Mouse (Mus musculus) embryo, embryonic 9.5 days (tissue): ENCODE results near the gene Birc2.

Experiments
- DNase-seq: peaks from one replicate; pipeline ENCODE4 v3.0.0-alpha.2; 2017; ENCODE audit errors: extremely low spot score

Gene Birc2

DNA sequence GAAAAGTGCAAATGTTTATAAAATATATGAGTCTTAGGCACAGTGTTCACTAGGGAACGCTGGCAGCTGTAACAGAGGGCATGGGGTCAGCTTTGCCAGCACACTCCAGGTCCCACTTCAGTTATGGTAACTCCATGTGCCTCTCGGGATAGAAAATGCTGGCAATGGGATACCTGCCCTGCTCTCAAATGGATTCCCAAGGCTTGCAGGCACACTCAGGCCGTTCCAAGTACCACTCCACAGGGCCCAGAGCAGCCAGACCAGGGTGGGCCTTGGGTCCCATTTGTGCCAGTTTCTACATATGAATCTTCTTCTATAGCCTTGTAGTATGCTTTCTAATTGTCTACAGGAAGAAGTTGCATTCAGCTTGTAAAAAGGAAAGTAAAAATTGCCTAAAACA, 51.5 kb downstream of the Birc2 start:
- no peak for DNase-seq

DNA sequence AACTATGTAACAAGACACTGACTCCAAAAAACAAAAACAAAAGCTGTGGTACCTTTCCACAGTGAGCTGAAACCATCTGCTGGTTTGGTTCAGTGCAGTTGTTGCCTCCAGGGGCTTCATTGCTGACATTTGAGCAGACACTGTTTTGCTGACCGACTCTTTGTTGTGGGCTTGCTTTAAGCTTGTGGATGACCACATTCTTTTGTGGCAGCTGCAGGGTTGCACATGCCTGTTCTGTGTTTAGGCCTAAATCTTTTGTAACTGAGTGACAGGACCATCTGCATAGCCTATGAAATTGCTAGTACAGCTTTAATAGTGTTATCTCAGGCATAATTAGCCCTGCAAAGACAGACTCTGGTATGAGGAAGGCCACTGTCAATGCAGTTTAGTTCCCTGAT, 52.2 kb downstream of the Birc2 start:
- no peak for DNase-seq

DNA sequence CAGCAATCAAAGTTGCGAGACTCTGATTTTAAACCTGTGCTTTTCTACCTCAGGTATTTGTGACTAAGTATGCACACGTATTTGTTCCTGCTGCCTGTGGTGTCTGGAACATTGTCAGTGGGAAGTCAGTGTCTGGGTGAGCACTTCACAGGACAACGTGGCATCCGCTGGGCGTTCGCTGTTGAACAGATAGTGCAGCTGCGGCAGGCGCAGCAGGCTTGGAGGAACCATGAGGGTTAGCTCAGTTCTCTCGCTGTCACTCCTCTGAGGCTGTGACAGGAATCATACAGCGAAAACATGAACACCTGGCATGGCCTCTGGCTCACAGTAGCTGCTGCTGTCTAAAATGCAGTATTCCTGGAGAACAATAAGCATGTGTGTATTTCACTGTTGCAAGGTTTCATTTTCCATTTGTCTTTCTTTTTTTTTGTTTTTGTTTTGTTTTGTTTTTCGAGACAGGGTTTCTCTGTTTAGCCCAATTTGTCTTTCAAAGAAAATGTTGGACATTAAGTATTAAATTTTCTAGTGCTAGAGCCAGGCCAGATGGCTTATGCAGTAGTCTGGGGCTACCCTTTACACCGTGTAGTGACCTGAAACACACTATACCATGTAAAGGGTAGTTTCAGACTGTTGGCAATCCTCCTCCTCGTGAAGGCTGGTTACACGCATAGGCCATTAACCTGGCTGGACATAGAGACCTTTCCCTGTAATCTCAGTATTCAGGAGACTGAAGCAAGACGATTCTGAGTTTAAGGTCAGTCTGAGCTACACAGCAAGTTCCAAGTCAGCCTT, 52.8 kb downstream of the Birc2 start:
- no peak for DNase-seq

DNA sequence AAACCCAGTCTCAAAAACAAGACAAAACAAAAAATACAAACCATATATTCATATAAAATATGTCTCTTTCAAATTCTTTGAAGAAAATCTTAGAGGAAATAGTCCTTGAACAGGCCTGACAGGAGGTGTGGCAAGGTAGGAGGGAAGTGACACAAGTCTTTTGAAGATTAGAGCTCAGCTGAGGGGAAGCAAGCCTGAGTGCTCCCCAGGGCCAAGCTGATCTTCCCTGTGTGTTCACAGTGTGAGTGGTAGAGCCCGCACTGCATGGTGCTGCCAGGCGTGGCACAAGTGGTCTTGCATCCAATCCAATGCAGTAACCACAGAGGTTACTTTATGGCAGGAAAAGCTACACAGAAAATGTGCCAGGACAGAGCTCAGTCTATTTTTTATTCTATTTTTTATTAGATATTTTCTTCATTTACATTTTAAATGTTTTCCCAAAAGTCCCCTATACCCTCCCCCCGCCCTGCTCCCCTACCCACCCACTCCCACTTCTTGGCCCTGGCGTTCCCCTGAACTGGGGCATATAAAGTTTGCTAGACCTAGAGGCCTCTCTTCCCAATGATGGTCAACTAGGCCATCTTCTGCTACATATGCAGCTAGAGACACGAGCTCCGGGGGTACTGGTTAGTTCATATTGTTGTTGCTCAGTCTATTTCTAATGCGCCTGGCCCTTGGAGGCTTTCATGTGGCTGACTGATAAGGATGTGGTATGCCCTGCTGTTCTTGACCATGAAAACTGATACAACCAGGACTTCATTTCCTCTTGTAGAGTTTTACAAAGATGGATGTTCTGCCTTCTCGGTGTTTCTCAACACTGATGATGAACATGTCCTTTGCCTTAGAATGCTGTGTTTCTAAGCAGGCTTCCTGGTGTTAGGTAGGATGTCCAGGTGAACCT, 56.4 kb downstream of the Birc2 start:
- DNase-seq, result no peak

DNA sequence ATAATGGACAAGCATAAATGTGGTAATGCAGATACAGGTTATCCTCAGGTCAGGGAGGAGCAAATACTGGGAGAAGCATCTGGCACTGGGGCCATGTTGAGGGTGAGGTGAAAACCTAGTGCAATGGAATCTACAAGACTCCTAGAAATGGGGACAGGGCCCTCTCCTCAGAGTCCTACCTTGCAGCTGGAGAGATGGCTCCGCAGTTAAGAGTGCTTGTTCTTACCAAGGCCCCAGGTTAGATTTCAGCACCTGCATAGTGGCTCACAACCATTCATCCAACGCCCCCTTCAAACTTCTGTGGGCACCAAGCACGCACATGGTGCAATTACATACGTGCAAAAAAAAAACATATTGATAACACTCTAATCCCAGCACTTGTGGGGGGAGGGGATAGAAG, 57.1 kb downstream of the Birc2 start:
- no peak for DNase-seq

DNA sequence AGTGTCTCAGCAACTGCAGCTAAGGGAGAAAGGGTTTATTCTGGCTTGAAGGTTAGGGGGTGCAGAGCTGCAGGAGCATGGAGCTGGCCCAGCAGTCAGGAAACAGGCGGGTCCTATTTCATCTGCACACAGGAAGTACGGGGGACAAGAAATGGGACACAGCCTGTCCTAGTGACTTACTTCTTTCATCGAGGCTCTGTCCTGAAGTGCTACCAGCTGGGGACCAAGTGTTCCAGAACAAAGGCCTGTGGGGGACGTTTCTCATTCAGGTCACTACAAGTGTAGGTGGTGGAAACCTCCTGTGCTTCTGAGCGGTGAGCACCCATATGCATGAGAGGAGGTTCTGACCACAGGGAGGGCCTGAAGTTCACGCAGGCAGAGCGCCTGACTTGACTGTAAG, 58.1 kb downstream of the Birc2 start:
- no peak for DNase-seq

DNA sequence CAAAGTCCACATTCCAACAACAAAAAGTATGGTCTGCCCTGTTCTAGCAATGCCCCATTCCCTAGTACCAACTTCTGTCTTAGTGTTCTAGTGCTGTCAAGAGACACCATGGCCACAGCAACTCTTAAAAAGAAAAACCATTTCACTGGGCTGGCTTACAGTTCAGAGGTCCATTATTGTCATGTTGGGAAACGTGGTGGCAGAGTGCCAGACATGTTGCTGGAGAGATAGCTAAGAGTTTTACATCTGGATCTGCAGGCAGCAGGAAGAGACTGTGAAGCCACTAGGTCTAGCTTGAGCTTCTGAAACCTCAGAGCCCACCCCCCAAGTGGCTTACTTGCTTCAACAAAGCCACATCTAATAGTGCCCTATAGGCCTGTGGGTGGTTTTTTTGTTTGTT, 59.2 kb downstream of the Birc2 start:
- DNase-seq, result no peak

DNA sequence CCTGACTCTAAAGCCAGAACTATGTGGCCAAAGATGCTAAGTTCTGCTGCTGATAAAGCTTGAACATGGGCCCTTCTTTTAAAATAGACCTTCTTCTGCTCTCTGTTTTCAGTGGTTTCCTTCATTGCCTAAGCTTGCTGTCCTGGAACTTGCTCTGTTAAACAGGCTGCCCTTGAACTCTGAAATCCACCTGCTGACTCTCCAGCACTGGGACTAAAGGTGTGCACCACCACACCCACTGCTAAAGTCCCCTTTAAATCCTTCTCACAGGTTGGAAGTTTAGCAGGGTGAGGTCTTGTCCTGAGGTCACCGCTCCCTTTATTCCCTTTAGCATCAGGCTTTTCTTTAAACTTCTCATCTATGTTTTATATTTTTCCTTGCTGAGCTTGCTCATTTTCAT, 59.9 kb downstream of the Birc2 start:
- no peak for DNase-seq

DNA sequence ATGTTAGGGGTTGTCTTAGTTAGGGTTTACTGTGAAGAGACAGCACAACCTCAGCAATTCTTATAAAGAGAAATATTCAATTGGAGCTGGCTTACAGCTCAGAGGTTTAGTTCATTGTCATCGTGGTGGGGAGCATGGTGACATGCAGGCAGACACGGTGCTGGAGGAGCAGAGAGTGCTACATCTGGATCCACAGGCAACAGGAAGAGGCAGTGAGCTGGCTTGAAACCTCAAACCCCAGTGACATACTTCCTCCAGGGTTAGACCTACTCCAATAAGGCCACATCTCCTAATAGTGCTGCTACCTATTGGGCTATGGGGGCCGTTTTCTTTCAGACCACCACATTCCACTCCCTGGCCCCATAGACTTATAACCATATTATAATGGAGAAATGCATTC, 60.9 kb downstream of the Birc2 start:
- no peak for DNase-seq

DNA sequence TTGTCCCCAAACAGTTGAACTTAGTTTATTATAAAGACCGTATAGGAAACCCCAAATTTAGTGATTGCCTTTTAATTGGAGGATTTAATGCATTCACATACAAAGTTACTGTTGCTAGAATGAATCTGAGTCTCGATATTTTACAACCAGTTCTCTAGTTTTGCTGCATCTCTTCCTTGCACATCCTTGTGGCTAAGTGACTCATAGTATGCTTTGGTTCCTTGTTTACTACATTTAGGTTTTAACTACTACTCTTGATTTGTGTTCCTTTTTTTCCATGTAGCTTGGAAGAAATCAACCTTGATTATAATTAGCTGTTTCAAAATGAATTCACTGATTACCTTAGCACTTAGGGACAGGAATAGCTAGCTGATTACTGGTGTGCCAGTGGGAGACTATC, 61.9 kb downstream of the Birc2 start:
- no peak for DNase-seq

DNA sequence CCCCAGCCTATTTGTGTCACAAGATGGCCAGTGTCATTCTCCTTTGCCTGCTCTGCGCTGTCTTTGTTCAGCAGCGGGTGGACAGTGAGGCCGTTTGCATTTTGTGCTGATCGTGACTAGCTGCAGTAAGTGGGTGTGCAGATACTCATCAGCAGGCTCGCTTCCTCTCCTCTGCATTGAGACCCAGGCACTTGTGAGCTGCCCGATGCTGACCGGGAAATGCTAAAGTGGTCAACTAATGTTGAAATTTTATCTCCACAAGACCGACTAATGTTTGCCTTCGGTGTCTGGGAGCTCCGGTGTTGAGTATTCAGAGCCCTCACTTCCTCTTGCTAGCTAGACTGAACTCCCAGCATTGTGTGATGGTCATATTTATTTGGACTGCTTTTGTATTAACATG, 62.3 kb downstream of the Birc2 start:
- DNase-seq, result no peak

DNA sequence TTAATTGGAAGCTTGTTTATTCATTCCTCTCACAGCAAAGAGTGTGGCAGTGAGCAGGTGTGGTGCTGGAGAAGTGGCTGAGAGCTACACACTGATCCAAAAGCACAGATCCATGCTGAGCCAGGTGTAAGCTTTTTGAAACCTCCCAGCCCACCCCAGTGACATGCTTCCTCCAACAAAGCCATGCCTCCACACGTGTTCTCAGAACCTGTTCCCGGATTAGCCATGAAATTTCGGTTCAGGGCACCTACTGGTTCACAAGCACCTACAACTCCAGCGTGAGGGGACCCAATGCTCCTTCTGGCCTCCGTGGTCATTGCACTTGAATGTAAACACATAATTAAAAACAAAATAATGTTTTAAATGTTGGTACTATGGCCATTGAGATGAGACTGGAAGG, 63.2 kb downstream of the Birc2 start:
- DNase-seq, result no peak

DNA sequence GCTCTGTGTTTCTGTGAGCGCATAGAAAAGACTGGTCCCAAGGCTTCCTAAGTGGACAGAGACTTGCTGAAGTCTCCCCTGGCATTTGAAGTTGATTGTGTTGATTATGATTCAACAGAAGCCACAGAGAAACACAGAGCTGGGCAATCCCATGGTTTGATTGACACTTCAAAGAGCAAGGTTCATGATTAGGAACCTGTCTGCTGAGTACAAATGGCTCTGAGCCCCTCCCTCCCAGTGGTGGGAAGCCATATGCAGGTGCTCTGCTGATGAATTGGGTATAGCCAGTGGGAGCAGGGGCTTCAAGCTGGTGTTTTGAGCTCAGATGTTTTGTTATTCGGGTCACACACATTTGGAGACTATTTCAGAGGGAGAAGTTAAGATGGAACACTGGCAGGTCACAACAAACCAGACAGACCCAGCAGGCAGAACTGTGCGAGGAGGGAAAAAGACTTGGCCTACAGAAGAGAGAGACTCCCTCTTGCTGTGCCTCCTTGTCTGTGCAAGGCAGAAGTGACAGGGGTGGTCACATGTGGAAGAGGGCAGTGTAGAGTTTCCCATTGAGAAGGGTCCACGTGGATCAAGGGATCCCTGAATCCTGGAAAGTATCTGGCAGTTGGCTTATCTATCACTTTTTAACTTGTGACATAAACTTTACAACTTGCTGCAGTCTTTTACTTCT, 64.0 kb downstream of the Birc2 start:
- no peak for DNase-seq

DNA sequence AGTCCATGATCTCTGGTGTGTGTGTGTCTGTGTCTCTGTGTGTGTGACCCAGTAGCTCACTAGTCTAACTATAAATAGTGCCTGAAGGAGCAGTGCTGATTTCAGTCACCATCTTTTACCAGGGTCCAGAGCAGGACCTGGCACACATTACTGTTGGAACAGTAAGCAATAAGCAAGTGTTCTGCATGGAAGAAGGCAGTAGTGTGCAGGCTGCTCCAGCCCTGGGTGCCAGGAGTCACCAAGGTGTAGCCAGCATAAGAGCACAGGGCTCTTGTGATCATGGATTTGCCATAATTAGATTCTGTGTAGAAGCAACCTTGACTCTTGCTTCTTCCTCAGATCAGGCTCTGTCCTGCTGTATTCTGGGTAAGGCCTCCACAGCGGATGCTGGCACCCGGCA, 64.5 kb downstream of the Birc2 start:
- DNase-seq, result no peak

DNA sequence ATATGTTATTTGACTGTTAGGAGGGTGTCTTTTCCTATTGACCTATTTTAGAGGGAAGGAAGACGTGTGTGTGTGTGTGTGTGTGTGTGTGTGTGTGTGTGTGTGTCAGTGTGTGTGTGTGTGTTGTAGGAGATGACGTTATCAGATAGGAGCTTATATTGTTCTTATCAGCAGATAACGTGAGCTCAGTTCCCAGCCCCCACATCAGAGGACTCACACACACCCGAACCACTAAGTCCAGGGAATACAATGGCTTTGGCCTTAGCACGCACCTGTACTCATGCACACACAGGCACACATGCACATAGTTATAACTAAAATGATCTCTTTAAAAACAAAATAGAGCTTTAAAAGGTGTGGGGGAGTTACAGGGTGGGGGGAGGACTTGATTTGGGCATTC, 67.4 kb downstream of the Birc2 start:
- no peak for DNase-seq

DNA sequence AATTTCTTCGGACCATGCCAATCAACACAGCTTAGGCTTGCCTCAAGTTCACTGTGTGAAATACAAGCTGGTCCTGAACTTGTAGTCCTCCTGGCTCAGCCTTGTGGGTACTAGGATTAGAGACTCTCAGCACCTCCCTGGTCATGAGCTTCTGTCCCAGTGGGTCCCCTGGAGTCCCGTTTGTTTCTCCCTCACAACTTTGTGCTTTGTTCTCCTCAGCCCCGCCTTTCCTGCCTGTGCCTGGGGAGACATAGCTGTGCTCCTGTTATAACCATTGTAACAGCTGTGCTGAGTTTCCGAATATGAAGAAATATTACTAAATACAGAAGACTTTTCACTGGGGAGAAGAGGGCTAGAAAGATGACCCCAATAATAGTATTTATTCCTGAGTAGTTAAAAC, 67.8 kb downstream of the Birc2 start:
- DNase-seq, result no peak
